Mouse (Mus musculus) limb, embryonic 12.5 days (tissue): ENCODE results near the gene Mettl4. TPM values are rescaled to one million over a fixed set of nuclear protein-coding genes. Genes with fewer than 3 reads are reported as not detected.

Experiments used
- ATAC-seq: fragments of 200-750 bp; cut with Nextera tagmentation; 2 replicates; pipeline ENCODE4 v1.8.0; 2017; ENCODE audit warnings: low read depth, moderate TSS enrichment; ENCODE audit not compliant: insufficient number of reproducible peaks, insufficient read depth, low FRiP score, low TSS enrichment
- H3K27ac ChIP-seq: fragments of 300-500 bp; sonication (generic); 2 replicates; pipeline ENCODE4 v1.5.1; 2016; ENCODE audit warnings: mild to moderate bottlenecking, moderate library complexity
- H3K27me3 ChIP-seq: fragments of 300-500 bp; sonication (generic); 2 replicates; pipeline ENCODE4 v1.6.1; 2016; ENCODE audit warnings: mild to moderate bottlenecking, moderate library complexity
- H3K36me3 ChIP-seq: fragments of 300-500 bp; sonication (generic); 2 replicates; pipeline ENCODE4 v1.6.1; 2016; ENCODE audit warnings: mild to moderate bottlenecking, moderate library complexity
- H3K4me1 ChIP-seq: fragments of 300-500 bp; sonication (generic); replicated peaks from 2 replicates; pipeline ENCODE4 v1.6.1; 2016
- H3K4me2 ChIP-seq: fragments of 300-500 bp; sonication (generic); 2 replicates; pipeline ENCODE4 v1.6.1; 2016; ENCODE audit warnings: mild to moderate bottlenecking, moderate library complexity
- H3K4me3 ChIP-seq: fragments of 300-500 bp; sonication (generic); replicated peaks from 2 replicates; pipeline ENCODE4 v1.5.1; 2016; ENCODE audit warnings: mild to moderate bottlenecking
- H3K9ac ChIP-seq: fragments of 300-500 bp; sonication (generic); replicated peaks from 2 replicates; pipeline ENCODE4 v1.6.1; 2016; ENCODE audit warnings: mild to moderate bottlenecking, moderate library complexity
- H3K9me3 ChIP-seq: fragments of 300-500 bp; sonication (generic); 2 replicates; pipeline ENCODE4 v1.6.1; 2016; ENCODE audit warnings: mild to moderate bottlenecking, moderate library complexity
- WGBS: fragments of 180-500 bp; shearing (Covaris S2); methylation state at CpG from one replicate; pipeline ENCODE4 v1.1.7; 2016; 5-methylcytosine and 5-hydroxymethylcytosine counted together
- polyA plus RNA-seq: library from polyadenylated mRNA; unstranded; fragments of >200 nt; fragmentation: Nextera tagmentation; extraction: Ambion mirVana; gene quantifications from 2 replicates; pipeline ENCODE4 v1.2.1, GENCODE M21; 2016

Mettl4 gene
- polyA plus RNA-seq, 1 experiment from 2014 or later = 25.5 TPM

DNA sequence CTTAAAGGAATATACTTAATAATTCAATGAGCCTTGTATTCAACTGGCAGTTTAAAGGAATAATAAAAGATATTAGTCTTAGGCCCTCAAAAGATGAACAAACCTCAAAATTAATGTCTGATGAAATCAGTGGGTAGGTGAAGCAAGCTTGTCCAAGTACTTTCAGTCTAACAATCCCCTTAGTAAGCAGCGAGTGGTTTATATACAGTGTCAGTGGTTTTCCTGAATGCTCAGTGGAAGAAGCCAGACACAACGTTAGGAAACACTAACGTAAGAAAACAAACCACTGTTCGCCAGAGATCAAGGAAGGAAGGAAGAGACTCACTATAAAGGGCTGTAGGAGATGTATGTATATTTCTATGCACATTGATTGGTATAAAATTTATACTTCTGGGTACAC, 23.1 kb downstream of the Mettl4 start:
- Histone ChIP-seq H3K27me3 (no peaks in the 10 kb centered on the region), H3K9me3 (no peaks in the 10 kb centered on the region)
- 92% methylated on average over 4 of the region's 4 CpGs for WGBS

GRCm38 (mm10) chr17:94673515-94674317, 76.1 kb downstream of the Mettl4 start:
- 73% methylated on average over 6 of the region's 6 CpGs for WGBS
- no peak overlapping the region for H3K27ac ChIP-seq
- no peak for ATAC-seq
- no peaks in the 10 kb centered on the region for H3K4me1 ChIP-seq
- no peak overlapping the region for H3K4me3 ChIP-seq
- no peak overlapping the region for H3K4me2 ChIP-seq
- H3K9me3 ChIP-seq = no peaks in the 10 kb centered on the region
- H3K9ac ChIP-seq = no peak overlapping the region
- H3K36me3 ChIP-seq = no peaks in the 10 kb centered on the region
- H3K27me3 ChIP-seq = no peaks in the 10 kb centered on the region

More for the DNA sequence above, 23.1 kb downstream of the Mettl4 start:
- Histone ChIP-seq H3K9ac (no peak overlapping the region), H3K4me3 (no peak overlapping the region), H3K27ac (no peak overlapping the region), H3K4me2 (no peak overlapping the region), H3K4me1 (no peaks in the 10 kb centered on the region), H3K36me3 (peaks cover 11% of the 10 kb centered on the region; the same call in 1 of the 2 replicates)
- no peak for ATAC-seq
